Mouse (Mus musculus): ENCODE measurements around the gene F11r.

GRCm38 (mm10) chr1:171465749-171466412, 28.5 kb downstream of the F11r start:
- TF ChIP-seq EP300 (IDR thresholded peaks at IDR 0.05; ENCODE audit: low read depth) (no peak), CTCF (IDR thresholded peaks at IDR 0.05; ENCODE audit: low read depth) (no peak)

Measured in heart, postnatal 0 days (tissue).